Mouse (Mus musculus) A20 (cell line): Measurements from ENCODE around the gene Fut1.

Experiments
- DNase-seq: peaks from one replicate; pipeline ENCODE4 v3.0.0-alpha.2; 2011; ENCODE audit warnings: low read depth, low spot score

The Fut1 gene

GRCm38 (mm10) chr7:45667761-45668160 is 50.7 kb downstream of the Fut1 start:
- no peak for DNase-seq

GRCm38 (mm10) chr7:45668921-45669320 is 51.8 kb downstream of the Fut1 start:
- DNase-seq: peak; percentile 38
